Mouse (Mus musculus) activated CD4-positive, CD25-positive, alpha-beta regulatory T cell, adult 4 months (primary cell): Measurements from ENCODE around the gene Rpusd3. TPM values are rescaled to one million over a fixed set of nuclear protein-coding genes. Genes with fewer than 3 reads are reported as not detected.

Experiments used
- ATAC-seq: one replicate; pipeline ENCODE4 v1.8.0; 2017
- polyA plus RNA-seq, 2 experiments: library from polyadenylated mRNA; unstranded; fragments of 100-300 nt; shearing (Covaris generic); gene quantifications; one replicate each; pipeline ENCODE4 v1.2.1; 2017

Gene Rpusd3
- polyA plus RNA-seq, 2 experiments from 2014 or later, result 5.4 to 18.7 TPM

- no peak for ATAC-seq
These were observed 34.7 kb downstream of the Rpusd3 start for GRCm38 (mm10) chr6:113384351-113384927.

DNA sequence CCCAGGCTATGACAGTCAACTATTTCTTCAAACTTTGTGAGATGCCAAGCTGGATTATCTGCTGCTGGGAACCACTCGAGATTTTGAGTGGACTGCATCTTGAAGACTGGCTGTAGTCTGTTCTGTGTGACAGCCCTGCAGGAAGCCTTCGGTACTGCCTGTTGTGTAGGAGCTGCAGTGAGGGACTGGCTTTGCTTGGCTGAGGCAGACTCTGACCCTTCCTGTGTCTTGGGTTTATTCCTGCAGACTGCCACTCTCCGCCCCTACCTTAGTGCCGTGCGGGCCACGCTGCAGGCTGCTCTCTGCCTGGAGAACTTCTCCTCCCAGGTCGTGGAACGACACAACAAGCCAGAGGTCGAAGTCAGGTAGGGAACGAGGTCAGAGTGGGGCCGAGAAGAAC, 38.7 kb downstream of the Rpusd3 start:
- ATAC-seq, result no peak

DNA sequence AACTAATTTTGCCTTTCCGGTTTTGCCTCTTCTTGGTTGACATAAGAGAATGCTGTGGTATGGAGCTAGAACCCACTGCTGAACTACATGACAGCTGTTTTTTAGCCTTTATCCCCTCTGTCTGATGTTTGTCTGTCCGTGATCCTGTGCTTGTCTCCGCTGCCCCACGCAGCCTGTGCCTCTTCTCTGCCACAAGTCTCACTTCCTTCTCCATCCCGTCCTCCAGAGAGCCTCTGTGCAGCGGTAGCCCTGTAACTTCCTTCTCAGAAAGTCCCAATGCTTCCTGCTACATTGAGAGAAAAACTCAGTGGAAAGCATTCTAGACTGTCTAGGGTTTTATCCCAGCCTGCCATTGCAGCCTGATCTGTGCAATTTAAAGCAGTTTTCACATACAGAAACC, 39.9 kb downstream of the Rpusd3 start:
- ATAC-seq, result no peak

- ATAC-seq, result peak; percentile 80
These were observed 41.4 kb downstream of the Rpusd3 start, which contains the start of the genes Tada3 and Arpc4 for GRCm38 (mm10) chr6:113377496-113378385. TSS of gene Tada3 (minus strand) at chr6:113377883. TSS of gene Arpc4 (plus strand) at chr6:113378115.

- ATAC-seq, result no peak
These were observed 42.0 kb downstream of the Rpusd3 start for GRCm38 (mm10) chr6:113377172-113377495.

DNA sequence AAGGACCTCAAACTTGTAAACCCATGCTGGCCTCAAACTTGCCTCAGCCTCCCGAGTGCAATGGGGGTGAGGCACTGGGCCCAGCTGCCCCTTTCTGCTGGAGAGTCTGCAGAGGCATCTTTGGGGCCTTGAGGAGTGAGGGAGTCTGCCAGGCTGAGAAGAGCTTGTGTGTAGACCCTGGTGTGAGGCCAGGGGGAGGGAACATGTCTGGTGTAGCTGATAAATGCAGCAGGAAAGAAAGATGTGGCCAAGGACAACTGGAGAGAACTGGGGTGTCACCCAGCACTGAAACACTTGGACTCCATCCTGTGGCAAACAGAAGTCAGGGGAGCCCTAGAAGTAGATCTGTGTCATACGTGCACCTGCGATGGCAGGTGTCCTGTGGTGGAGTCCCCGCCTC, 45.6 kb downstream of the Rpusd3 start:
- no peak for ATAC-seq

DNA sequence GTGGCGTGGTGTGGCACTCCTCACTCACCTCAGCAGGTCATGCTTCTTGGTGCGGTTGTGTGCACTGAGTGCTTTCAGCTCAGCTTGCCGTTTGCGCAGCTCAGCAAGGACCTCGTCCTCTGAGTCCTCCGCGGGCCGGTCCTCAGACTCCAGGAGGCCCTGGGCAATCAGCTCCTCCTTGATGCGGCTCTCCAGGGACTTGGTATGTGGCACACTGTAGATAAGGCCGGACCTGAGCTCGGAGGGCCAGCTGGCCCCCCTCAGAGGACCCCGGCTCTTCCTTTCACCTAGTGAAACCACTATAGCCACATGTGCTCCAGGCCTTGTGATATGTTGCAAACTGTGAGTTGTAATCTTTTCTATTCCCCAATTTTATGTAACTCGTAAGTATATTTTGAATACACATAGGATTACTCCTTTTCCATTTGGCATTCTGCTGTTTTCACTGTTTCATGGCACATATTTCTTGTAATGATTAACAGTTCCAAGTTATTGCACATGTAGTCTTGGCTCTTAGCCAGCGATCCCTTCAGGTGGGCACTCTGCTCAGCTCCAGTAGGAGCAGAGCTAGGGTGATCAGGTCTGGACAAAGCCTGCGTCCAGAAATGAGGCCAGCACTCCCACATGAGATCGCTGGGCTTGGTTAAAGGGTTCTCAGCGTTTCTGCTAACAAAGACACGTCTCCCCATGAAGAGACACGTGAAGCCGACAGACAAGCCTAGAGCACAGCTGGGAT, 48.8 kb downstream of the Rpusd3 start:
- no peak for ATAC-seq

DNA sequence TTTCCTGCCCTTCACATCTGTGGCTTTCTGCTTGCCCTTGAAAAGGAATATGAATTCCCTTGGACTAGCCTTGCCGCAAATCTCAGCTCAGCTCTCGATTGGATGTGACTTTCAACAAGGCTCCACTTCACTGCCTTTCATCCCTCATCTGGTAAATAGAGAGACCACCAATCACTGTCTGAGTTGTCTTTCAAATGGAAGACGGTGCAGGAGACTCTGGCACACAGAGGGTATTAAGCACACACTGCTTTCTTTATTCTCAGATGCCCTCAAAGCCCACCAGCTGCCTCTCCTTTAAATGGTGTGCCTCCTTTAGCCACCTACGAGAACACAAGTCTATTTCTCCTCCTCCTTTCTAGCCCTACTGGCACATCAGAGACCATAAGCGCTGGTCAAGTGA, 50.6 kb downstream of the Rpusd3 start:
- ATAC-seq, result no peak

GRCm38 (mm10) chr6:113368124-113368523, 51.0 kb downstream of the Rpusd3 start:
- ATAC-seq, result no peak

GRCm38 (mm10) chr6:113367574-113367973, 51.6 kb downstream of the Rpusd3 start:
- no peak for ATAC-seq

- no peak for ATAC-seq
These were observed 52.5 kb downstream of the Rpusd3 start for GRCm38 (mm10) chr6:113366639-113367038.

Other genes starting within 250 kb of the Rpusd3 start
- gene Lhfpl4, start 224.0 kb downstream of the Rpusd3 start, polyA plus RNA-seq, result 1 to 10 TPM in 1 of 2 experiments, not detected in 1; 1.2 TPM
- 10 to 100 TPM; 15.1 to 16.7 TPM for gene Mtmr14, start 181.5 kb downstream of the Rpusd3 start, polyA plus RNA-seq
- under 1 TPM; 0.08 to 0.20 TPM for gene Cpne9, start 137.0 kb downstream of the Rpusd3 start, polyA plus RNA-seq
- 10 to 100 TPM; 10.6 to 11.2 TPM for gene Brpf1, start 112.2 kb downstream of the Rpusd3 start, polyA plus RNA-seq
- gene Ogg1, start 92.4 kb downstream of the Rpusd3 start, polyA plus RNA-seq, result 10 to 100 TPM; 14.1 to 23.2 TPM
- gene Camk1, start 75.4 kb downstream of the Rpusd3 start, polyA plus RNA-seq, result 1 to 10 TPM; 1.5 to 1.6 TPM
- gene Tada3, start 41.5 kb downstream of the Rpusd3 start, polyA plus RNA-seq, result 10 to 100 TPM; 32.8 to 49.4 TPM
- gene Arpc4, start 41.2 kb downstream of the Rpusd3 start, polyA plus RNA-seq, result 100 to 1,000 TPM; 658 to 920 TPM
- gene Ttll3, start 30.1 kb downstream of the Rpusd3 start, polyA plus RNA-seq, result 10 to 100 TPM; 10.6 to 15.3 TPM
- not detected for gene Cidec, start 16.4 kb upstream of the Rpusd3 start, polyA plus RNA-seq
- gene Jagn1, start 23.2 kb upstream of the Rpusd3 start, polyA plus RNA-seq, result 10 to 100 TPM; 40.7 to 68.9 TPM
- gene Il17re, start 39.1 kb upstream of the Rpusd3 start, polyA plus RNA-seq, result under 1 TPM; 0.97 TPM
- not detected for gene Il17rc, start 52.1 kb upstream of the Rpusd3 start, polyA plus RNA-seq
- 1 to 10 TPM; 2.7 to 8.0 TPM for gene Creld1, start 64.0 kb upstream of the Rpusd3 start, polyA plus RNA-seq
- gene Prrt3, start 82.6 kb upstream of the Rpusd3 start, polyA plus RNA-seq, result under 1 TPM in 1 of 2 experiments, not detected in 1; 0.20 TPM
- 10 to 100 TPM; 57.7 to 61.8 TPM for gene Emc3, start 112.3 kb upstream of the Rpusd3 start, polyA plus RNA-seq
- gene Fancd2, start 112.3 kb upstream of the Rpusd3 start, polyA plus RNA-seq, result 1 to 10 TPM; 4.4 to 7.2 TPM
- not detected for gene Fancd2os, start 181.4 kb upstream of the Rpusd3 start, polyA plus RNA-seq
- gene Brk1, start 185.4 kb upstream of the Rpusd3 start, polyA plus RNA-seq, result 100 to 1,000 TPM; 275 to 326 TPM
- gene Vhl, start 204.6 kb upstream of the Rpusd3 start, polyA plus RNA-seq, result 10 to 100 TPM in 1 of 2 experiments, 1 to 10 TPM in 1; 7.1 to 14.5 TPM
- 10 to 100 TPM; 21.9 to 29.8 TPM for gene Irak2, start 219.1 kb upstream of the Rpusd3 start, polyA plus RNA-seq